Mouse (Mus musculus) lung, embryonic 14.5 days (tissue): Measurements from ENCODE around the gene Ghrl. TPM values are rescaled to one million over a fixed set of nuclear protein-coding genes. Genes with fewer than 3 reads are reported as not detected.
A peak's percentile ranks its signal among the peaks of the same experiment; 100 is the strongest.
"Not testable (repeated sequence)": the region's sequence is repeated elsewhere in the genome, so short reads cannot be mapped to it uniquely, and the experiment has no call there.

Experiments used
- ATAC-seq: fragments of 200-750 bp; cut with Nextera tagmentation; 2 replicates; pipeline ENCODE4 v1.8.0; 2017; ENCODE audit warnings: mild to moderate bottlenecking, moderate TSS enrichment, moderate library complexity; ENCODE audit not compliant: insufficient read depth
- DNase-seq: peaks from one replicate; pipeline ENCODE4 v3.0.0-alpha.2; 2015
- H3K27ac ChIP-seq: fragments of 300-500 bp; sonication (generic); 2 replicates; pipeline ENCODE4 v1.5.1; 2014; ENCODE audit warnings: low read depth, mild to moderate bottlenecking, moderate library complexity
- H3K27me3 ChIP-seq: fragments of 300-500 bp; sonication (generic); 2 replicates; pipeline ENCODE4 v1.6.1; 2014; ENCODE audit warnings: low read length, control low read depth; ENCODE audit not compliant: insufficient read depth
- H3K36me3 ChIP-seq: fragments of 300-500 bp; sonication (generic); 2 replicates; pipeline ENCODE4 v1.6.1; 2014; ENCODE audit warnings: control low read depth; ENCODE audit not compliant: insufficient read depth
- H3K4me1 ChIP-seq: fragments of 300-500 bp; sonication (generic); 2 replicates; pipeline ENCODE4 v1.6.1; 2014; ENCODE audit warnings: antibody characterized with exemption, control low read depth; ENCODE audit not compliant: insufficient read depth
- H3K4me2 ChIP-seq: fragments of 300-500 bp; sonication (generic); 2 replicates; pipeline ENCODE4 v1.6.1; 2014; ENCODE audit warnings: mild to moderate bottlenecking
- H3K4me3 ChIP-seq: fragments of 300-500 bp; sonication (generic); 2 replicates; pipeline ENCODE4 v1.5.1; 2014; ENCODE audit warnings: low read depth, low read length
- H3K9ac ChIP-seq: fragments of 300-500 bp; sonication (generic); 2 replicates; pipeline ENCODE4 v1.6.1; 2014
- H3K9me3 ChIP-seq: fragments of 300-500 bp; sonication (generic); 2 replicates; pipeline ENCODE4 v1.6.1; 2016; ENCODE audit warnings: low read depth, low read length, control low read depth
- CTCF ChIP-seq: IDR thresholded peaks from 2 replicates; pipeline ENCODE4 v1.5.1; 2016; ENCODE audit warnings: antibody characterized with exemption, low read depth
- WGBS: fragments of 180-500 bp; shearing (Covaris S2); extraction: QIAGEN DNeasy Blood & Tissue Kit; methylation state at CpG from one replicate; pipeline ENCODE4 v1.1.7; 2014; 5-methylcytosine and 5-hydroxymethylcytosine counted together
- polyA plus RNA-seq: library from polyadenylated mRNA; unstranded; fragments of >200 nt; fragmentation: Nextera tagmentation; extraction: Ambion mirVana; gene quantifications from 2 replicates; pipeline ENCODE4 v1.2.1, GENCODE M21; 2014

Ghrl gene
- polyA plus RNA-seq, 1 experiment from 2014 or later: not detected

GRCm38 (mm10) chr6:113677070-113677734 lies 42.5 kb downstream of the Ghrl start:
- no peak overlapping the region for H3K27ac ChIP-seq
- no peak for TF ChIP-seq CTCF
- DNase-seq: no peak
- H3K27me3 ChIP-seq: no peaks in the 10 kb centered on the region
- no peak overlapping the region for H3K4me3 ChIP-seq
- H3K4me1 ChIP-seq: no peaks in the 10 kb centered on the region
- no peak for ATAC-seq
- no peaks in the 10 kb centered on the region for H3K36me3 ChIP-seq
- no peak overlapping the region for H3K4me2 ChIP-seq
- 64% methylated on average over 14 of the region's 14 CpGs for WGBS
- no peaks in the 10 kb centered on the region for H3K9me3 ChIP-seq
- no peak overlapping the region for H3K9ac ChIP-seq

- no peak for TF ChIP-seq CTCF
- Histone ChIP-seq H3K4me3 (no peak overlapping the region), H3K36me3 (no peaks in the 10 kb centered on the region), H3K4me1 (no peaks in the 10 kb centered on the region), H3K27me3 (no peaks in the 10 kb centered on the region), H3K27ac (no peak overlapping the region), H3K9me3 (no peaks in the 10 kb centered on the region), H3K4me2 (no peak overlapping the region), H3K9ac (no peak overlapping the region)
- DNase-seq (no peak), ATAC-seq (no peak)
- 87% methylated on average over 9 of the region's 9 CpGs for WGBS
These were observed 43.7 kb downstream of the Ghrl start for GRCm38 (mm10) chr6:113675991-113676390.

- no peaks in the 10 kb centered on the region for H3K4me1 ChIP-seq
- no peak overlapping the region for H3K4me3 ChIP-seq
- WGBS: 78% methylated on average over 4 of the region's 4 CpGs
- no peak for ATAC-seq
- no peaks in the 10 kb centered on the region for H3K36me3 ChIP-seq
- DNase-seq: no peak
- H3K27ac ChIP-seq: no peak overlapping the region
- no peak overlapping the region for H3K4me2 ChIP-seq
- no peak overlapping the region for H3K9ac ChIP-seq
- no peaks in the 10 kb centered on the region for H3K27me3 ChIP-seq
- no peak for TF ChIP-seq CTCF
- no peaks in the 10 kb centered on the region for H3K9me3 ChIP-seq
These were observed 44.4 kb downstream of the Ghrl start for GRCm38 (mm10) chr6:113675234-113675633.

GRCm38 (mm10) chr6:113672989-113673388 lies 46.7 kb downstream of the Ghrl start:
- no peak overlapping the region for H3K4me3 ChIP-seq
- no peak for ATAC-seq
- no peak for TF ChIP-seq CTCF
- WGBS: 77% methylated on average over 6 of the region's 6 CpGs
- H3K27me3 ChIP-seq: no peaks in the 10 kb centered on the region
- peaks cover 4% of the 10 kb centered on the region; the same call in 1 of the 2 replicates for H3K4me1 ChIP-seq
- no peak overlapping the region for H3K9ac ChIP-seq
- no peaks in the 10 kb centered on the region for H3K9me3 ChIP-seq
- no peak for DNase-seq
- H3K27ac ChIP-seq: no peak overlapping the region
- no peak overlapping the region for H3K4me2 ChIP-seq
- no peaks in the 10 kb centered on the region for H3K36me3 ChIP-seq

- H3K9me3 ChIP-seq, H3K4me3 ChIP-seq, H3K9ac ChIP-seq, ATAC-seq, H3K36me3 ChIP-seq, DNase-seq, H3K4me1 ChIP-seq, H3K4me2 ChIP-seq, H3K27ac ChIP-seq, H3K27me3 ChIP-seq: not testable (repeated sequence)
- peak; percentile 22; the same call in 1 of the 2 replicates for TF ChIP-seq CTCF
- 88% methylated on average over 1 of the region's 1 CpGs for WGBS
These were observed 47.7 kb downstream of the Ghrl start for GRCm38 (mm10) chr6:113672029-113672428.

GRCm38 (mm10) chr6:113669821-113670220 lies 49.9 kb downstream of the Ghrl start:
- TF ChIP-seq CTCF: no peak
- H3K27ac ChIP-seq: no peak overlapping the region
- no peaks in the 10 kb centered on the region for H3K9me3 ChIP-seq
- no peaks in the 10 kb centered on the region for H3K36me3 ChIP-seq
- no peak overlapping the region for H3K9ac ChIP-seq
- no peak overlapping the region for H3K4me3 ChIP-seq
- H3K4me1 ChIP-seq: peaks cover 4% of the 10 kb centered on the region; the same call in 1 of the 2 replicates
- no peaks in the 10 kb centered on the region for H3K27me3 ChIP-seq
- ATAC-seq (no peak), DNase-seq (no peak)
- H3K4me2 ChIP-seq: no peak overlapping the region
- WGBS: 41% methylated on average over 7 of the region's 7 CpGs

GRCm38 (mm10) chr6:113668287-113669154 lies 51.2 kb downstream of the Ghrl start:
- DNase-seq (peak; percentile 49), ATAC-seq (peak; percentile 81)
- H3K4me1 ChIP-seq: peaks cover 4% of the 10 kb centered on the region; the same call in 1 of the 2 replicates
- H3K4me2 ChIP-seq: peak overlapping the region; percentile 15; the same call in 1 of the 2 replicates
- no peaks in the 10 kb centered on the region for H3K27me3 ChIP-seq
- peak overlapping the region; percentile 13; the same call in 1 of the 2 replicates for H3K9ac ChIP-seq
- no peaks in the 10 kb centered on the region for H3K9me3 ChIP-seq
- TF ChIP-seq CTCF: no peak
- WGBS: 28% methylated on average over 15 of the region's 15 CpGs
- no peak overlapping the region for H3K4me3 ChIP-seq
- peak overlapping the region; percentile 70 for H3K27ac ChIP-seq
- H3K36me3 ChIP-seq: no peaks in the 10 kb centered on the region
